Mouse (Mus musculus): ENCODE data around the gene Ano10.

Gene Ano10

DNA sequence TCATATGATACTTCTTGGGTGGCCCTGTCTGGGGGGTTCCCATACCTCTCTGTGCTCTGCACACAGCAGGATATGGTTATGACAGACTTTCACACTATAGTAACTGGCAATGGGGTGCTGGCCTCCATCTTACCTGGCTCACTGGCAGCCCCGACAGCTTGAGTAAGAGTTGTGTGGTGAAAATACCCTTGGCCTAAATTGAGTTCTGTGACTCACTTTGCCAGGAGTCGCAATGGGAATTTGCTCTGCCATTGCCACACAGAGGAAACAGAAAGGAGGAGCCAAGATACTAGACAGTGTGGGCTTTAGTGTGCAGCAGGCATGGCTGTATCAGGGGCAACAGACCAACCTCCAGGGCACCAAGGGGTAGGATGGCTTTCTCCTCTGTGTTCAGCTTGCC is 4.0 kb downstream of the Ano10 start:
- no peak for DNase-seq (ENCODE audit: low read depth)

DNA sequence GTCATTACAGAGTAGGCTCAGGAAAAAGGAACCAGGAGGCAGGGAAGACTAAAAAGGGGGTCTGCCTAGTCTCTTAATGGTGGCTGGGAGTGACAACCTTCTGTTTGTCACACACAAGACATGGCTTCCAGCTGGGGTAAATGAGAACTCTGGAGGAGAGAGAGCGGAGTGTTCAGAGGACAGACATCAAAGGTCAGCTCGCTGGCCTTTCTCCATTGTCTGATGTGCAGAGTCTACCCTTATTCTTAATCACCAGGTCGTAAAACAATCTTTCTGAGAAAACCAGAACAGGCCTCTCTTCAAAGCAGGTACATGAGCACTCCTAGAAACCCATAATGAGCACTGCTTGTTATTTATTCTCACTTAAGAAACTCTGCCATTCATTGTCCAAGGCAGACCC is 5.8 kb downstream of the Ano10 start:
- DNase-seq (ENCODE audit: low read depth): no peak

DNA sequence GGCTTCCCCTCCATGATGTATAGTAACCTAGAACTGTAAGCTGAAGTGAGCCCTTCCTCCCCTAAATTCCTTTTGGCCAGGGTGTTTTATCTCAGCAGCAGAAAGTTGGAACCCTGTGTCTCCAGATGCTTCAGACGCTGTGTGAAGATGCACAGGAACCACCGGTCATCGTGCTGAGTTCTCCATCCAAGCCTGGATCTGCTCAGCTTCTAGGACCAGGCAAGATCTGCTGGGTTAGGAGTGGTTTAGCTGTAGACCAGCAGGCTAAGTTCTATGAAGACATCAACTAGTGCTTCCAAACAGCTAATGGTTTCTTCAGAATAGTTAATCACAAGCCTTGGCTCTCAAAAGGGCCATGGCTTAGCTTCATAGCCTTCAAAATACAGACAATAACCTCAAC is 6.7 kb downstream of the Ano10 start:
- DNase-seq (ENCODE audit: low read depth): no peak

DNA sequence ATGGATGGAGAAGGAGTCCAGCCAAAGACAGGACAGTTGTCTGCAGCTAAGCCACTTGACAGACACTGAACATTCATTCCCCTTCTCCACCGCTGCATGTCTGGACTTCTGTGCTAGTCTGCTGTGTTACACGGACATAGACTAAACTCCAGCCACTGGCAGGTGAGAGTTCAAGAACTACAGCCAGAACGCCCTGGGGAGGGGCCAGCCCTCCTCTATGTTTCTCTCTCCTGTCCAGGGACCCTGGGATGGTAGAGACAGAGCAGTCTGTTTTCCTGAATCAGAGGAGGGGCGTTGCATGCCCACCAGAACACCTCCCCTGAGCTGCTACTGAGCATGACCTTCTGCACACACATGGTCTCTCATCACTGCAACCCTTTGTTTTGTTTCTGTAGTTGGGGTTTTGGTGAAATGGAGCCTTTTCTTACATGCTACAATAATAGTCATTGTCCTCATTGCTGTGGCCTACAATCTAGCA is 8.4 kb downstream of the Ano10 start:
- no peak for DNase-seq (ENCODE audit: low read depth)

DNA sequence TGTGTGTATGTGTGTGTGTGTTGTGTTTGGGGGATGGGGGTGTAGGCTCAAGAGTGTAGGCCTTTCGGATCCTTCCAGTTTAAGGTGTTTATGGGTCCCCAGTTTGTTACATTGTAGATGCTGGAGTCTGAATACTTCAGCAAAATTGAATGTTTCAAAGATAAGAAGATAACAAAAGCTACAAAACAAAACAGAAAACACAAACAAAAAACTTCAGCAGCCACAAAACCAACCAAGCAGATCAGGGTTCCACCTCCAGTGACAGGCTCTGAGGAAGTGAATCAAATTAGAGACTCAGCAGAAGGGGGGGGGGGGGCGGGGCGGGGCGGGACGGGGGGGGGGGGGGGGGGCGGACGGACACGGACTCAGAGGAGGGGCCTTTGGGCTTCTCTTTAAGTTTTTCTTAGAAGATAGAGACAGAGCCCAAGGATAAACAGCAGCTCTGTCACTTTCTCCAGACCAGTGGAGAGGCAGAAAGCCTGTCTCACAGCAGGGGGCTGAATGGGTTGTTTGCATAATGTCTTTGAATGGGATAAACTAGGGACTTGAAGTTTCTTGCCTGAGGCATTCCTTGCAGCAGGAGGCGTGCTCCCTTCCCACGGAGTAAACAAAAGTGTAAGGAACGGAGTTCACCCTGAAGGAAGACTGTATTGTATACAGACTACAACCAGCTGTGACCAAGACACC is 8.9 kb downstream of the Ano10 start:
- no peak for DNase-seq (ENCODE audit: low read depth)

DNA sequence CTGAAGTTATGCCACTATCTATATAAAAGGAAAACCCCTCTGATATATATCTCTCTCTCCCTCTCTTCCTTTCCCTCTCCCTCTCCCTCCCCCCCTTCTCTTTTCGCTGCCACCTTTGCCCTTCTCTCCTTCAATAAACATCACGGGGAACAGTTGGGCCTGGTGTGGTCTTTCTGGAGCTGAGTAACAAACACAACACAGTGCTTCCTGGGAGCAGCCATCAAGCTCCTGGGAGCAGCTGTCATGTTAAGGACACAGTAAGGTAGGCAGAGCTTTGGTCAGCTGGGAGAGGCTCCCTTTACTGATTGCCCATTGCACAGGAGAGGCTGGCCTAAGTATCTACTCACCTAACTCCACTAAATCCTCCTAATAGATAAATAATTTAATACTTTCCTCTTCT is 9.5 kb downstream of the Ano10 start:
- no peak for DNase-seq (ENCODE audit: low read depth)

DNA sequence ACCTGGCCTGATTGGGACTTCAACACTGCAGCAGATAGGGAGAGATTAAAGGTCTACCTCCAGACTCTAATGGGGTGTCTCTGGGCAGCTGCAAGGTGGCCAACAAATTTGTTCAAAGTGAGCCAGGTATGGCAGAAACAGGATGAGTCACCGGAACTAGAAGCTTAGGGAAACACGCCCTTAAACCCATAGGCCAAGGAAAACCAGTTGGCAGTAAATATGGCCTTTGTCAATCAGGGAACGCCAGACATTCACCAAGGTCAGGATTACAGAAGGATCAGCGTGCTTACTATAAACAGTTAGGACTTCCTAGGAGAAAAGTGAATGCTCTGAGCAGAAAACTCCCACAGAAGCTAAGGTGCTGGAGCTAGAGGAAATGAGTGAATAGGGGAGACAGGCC is 13.2 kb downstream of the Ano10 start:
- DNase-seq (ENCODE audit: low read depth): no peak

DNA sequence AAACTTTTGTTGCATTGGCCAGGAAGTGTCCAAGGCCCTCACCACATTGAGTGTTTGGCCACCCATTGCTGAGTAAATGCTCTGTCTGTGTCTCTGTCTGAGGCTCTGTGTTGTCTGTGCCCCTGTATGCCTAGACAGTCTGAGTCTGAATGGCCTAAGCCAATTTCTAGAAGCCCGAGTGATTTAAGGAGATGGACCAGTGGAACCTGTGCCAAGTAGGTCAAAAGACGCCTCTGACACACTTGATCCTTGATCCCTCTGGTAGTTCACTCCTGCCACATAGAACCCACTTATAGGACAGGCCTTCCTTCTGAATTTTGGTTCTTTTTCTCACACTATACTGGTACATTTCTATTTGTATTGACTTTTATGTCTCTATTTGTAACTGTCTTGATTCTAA is 17.6 kb downstream of the Ano10 start:
- DNase-seq (ENCODE audit: low read depth): no peak

DNA sequence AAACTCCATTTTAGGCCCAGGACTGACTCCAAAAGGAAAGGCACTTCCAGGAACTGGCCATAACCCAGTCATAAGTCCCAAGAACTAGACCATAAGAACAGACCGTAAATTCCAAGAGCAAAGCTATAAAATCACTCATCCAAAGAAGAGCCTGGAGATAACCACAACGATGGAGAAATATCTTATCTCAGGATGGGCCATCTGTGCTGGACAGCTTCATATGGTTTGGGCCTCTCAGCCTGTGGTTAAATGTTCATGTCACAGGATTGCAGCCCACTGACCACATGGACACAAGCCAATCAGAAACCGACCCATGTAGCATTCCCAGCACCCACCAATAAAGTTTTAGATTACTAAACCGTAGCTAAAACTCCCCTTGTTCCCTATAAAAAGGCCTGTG is 18.1 kb downstream of the Ano10 start:
- DNase-seq (ENCODE audit: low read depth): peak; percentile 8

DNA sequence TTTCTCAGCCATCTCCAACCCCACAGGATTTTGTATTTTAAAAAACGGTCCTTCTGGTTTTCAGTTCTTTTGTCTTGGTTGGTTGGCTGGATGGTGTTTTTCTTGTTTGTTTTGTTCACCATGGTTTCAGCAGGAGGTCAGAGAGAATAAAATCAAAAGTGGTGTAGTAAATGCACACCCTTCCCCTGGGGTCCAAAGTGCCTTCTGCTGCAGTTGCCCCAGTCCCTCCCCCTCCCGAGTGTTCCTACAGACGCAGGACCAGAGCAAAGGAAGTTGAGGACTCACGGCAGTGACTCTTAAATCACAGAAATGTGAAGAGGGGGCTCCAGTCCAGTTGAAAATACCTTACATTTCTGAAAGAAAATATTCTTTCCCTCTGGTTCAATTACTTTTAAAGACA is 19.9 kb downstream of the Ano10 start:
- DNase-seq (ENCODE audit: low read depth): no peak

DNA sequence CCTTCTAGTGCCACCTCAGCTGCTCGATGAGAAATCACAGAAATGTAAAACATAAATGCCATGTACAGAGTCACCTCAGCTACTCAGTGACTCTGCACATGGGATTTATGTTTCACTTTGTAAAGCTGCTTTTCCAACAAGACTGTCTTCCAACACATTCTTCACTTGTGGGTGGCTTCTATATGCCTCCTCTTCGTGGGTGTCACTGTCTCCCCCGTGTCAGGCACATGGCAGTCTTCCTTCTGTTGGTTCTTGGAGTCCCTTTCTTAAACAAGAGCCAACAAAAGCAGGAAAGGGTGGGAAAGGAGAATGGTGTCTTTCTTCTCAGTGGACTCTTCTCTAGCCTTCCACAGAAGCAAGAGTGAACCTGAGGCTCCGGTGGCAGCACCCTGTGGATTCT is 20.3 kb downstream of the Ano10 start:
- no peak for DNase-seq (ENCODE audit: low read depth)

DNA sequence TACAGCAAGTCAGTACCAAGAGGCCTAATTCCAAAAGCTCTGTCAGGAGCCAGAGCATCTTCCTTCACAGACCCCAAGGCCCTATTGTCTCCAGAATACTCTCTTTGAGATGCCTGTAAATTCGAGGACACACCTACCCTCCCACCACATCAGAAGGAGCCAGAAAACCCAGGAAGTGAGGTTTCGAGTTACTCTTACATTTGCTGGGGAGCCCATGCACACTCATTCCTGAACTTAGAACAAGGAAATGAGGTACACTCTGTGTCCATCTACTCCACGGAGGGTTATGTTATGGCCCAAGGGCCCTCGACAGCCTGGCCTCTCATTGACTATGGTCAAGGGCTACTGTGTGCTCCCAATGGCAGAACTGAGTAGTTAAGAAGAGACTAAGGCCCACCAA is 22.4 kb downstream of the Ano10 start:
- DNase-seq (ENCODE audit: low read depth): no peak

DNA sequence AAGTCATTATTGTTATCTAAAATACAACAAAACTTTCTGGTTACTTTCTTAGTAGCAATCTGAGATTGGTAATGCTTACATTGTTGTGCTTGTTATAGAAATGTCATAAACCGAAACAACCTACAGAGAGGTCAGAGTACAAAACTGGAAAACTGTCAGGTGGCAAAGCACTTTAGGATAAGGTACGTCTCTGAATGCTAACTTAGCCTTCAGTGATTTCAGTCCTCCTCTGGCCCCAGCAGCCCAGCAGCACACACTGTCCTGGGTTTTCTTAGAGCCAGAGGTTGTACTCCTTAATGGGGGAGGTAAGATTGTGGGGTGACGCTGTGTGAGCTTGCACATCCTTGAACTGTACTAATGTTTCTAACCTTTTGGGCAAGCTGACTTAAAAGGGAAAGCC is 22.9 kb downstream of the Ano10 start:
- no peak for DNase-seq (ENCODE audit: low read depth)

DNA sequence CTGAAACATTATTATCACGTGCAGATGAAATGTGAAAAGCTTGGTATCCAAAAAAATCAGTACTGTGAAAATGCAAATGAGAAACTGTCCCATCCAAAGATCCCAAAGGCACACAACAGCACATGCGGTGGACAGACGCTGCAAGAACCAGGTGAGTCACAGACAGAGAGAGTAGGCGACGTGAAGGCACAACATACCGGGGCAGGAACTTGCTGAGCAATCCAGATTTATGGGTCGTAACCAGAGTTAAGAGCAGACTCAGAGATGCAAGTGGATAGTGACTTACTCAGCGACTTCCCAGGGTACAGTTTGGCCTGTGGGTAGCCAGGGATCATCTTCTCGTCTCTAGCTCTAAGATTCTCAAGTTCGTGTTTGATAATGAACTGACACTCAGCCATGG is 23.3 kb downstream of the Ano10 start:
- DNase-seq (ENCODE audit: low read depth): no peak

DNA sequence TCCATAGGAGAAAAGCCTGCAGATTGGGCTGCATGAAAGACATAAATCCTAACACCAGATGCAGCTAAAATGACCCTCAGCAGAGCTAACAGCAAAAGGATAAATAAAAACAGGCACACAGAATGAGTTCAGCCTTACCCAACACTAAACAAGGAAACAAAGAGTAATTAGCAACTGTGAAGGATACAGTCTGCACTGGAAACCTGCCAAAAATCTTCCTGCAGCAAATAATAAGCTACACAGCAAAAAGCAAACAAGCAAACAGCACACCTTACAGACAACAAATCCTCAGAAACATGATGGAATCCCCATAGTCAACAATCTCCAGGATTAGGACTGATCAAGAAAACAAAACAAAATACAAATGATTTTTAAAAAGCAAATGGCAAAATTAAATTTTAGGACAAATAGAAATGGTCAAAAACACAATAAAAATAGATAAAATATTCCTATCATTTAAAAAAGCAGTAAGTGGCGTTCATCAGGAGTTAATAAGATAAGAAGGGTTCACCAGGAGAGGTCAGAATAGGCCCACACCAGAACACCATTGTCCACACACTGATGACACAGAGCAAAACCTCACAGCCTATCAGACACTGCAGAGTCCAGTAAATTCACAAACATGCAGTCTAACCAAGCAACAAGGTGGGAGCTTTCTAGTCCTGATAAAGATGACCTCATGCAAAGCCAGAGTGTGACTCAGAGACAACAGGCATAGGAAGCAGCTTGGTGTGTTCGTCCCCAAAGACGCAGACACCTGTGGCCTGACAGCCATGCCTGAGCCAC is 24.8 kb downstream of the Ano10 start:
- peak; percentile 15 for DNase-seq (ENCODE audit: low read depth)

DNA sequence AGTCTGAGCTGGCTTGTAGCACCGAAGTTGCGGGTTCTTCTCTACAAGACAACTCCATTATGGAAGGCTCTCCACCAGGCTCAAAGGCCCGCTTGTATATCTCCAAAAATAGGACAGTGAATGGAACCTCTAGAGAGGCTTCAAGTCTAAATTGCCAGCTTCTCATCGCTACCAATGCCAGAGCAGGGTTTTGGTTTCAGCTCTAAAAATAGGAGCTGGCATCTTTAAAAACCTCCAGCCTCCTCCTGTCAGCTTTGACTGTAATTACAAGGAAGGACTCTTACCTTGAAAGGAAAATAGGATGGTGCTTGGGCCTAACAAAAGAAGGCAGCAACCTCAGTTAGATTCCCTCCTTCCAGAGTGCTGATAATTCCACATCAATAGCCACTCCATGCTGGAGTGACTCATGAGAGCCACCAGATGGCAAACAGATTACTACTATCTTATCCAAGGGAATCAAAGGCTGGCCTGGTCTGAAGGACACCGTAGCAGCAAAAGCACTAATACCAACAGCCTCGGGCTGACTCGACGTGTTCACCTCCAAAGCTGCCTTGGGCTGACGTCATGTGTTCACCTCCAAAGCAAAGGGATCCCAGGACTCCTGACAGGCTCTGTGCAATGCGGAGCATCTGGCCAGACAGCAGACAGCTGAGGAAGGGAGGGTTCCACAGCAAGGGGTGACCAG is 28.6 kb downstream of the Ano10 start:
- no peak for DNase-seq (ENCODE audit: low read depth)

DNA sequence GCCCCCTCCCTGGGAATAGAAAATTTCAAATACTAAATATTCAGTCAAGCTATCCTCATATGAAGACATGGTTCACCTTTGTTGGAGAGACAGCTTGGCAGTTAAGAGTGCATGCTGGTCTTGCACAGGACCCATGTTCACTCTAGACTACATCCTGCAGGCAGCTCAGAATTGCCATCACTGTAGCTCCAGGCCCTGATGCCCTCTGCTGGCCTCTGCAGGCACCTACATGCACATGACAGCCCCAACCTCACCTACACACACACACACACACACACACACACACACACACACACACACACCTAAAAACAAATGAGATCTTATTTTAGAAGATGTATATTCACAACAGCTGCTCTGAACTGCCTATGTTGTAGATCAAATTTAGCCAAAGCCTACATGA is 31.1 kb downstream of the Ano10 start:
- peak; percentile 20 for DNase-seq (ENCODE audit: low read depth)

DNA sequence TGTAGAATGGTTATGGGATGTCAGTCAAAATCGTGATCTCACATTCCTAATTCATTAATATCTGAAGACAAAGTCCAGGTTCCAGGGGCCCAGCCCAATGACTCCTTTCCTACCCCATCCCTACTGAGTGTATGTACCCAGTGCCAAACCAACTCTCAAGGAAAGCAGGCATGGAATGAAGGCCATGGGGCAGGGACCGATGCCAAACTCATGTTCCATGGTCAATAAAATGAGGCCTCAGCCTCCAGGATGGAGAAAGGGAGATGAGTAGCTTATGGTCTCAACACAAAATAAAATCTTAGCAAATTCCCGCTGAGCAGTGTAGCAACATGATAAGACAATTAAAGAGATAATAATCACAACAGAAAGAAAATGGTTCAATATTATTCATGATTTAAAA is 39.8 kb downstream of the Ano10 start:
- no peak for DNase-seq (ENCODE audit: low read depth)

DNA sequence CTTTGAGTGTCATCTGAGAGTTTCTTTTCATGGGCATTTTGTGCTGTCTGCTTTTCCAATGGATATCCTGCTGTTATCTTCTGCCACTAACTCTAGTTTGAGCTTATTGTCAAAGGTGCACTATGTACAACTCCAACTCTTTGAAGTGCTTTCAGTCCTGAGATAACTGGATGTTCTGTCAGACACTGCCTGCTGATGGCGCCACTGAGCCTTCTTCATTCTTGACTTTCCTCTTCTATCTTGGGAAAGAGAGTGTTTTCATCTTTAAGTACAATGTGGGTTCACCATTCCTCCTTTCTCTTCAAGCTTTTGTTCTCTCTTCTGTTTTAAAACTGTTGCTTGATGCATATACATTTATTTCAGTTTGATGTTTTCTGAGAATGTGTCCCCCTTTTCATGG is 42.1 kb downstream of the Ano10 start:
- DNase-seq (ENCODE audit: low read depth): no peak

DNA sequence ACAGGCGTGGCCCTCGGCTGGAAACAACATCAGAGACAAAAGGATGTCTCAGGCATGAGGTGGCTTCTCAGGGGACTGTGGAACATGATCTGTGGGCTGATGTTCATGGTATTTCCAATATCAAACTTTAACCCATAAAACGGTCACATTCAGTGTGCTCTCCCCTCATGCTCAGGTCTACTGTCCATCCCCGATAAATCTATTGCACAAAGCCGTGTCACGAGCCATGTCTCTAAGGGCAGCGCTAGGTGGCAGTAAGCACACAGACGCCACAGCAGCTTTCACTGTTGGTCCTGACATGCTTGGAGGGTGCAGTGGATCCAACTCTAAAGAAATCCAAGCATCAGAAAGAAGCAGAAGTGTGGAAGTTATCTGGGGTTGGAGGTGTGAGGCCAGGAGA is 46.1 kb downstream of the Ano10 start:
- peak; percentile 61 for DNase-seq (ENCODE audit: low read depth)

DNA sequence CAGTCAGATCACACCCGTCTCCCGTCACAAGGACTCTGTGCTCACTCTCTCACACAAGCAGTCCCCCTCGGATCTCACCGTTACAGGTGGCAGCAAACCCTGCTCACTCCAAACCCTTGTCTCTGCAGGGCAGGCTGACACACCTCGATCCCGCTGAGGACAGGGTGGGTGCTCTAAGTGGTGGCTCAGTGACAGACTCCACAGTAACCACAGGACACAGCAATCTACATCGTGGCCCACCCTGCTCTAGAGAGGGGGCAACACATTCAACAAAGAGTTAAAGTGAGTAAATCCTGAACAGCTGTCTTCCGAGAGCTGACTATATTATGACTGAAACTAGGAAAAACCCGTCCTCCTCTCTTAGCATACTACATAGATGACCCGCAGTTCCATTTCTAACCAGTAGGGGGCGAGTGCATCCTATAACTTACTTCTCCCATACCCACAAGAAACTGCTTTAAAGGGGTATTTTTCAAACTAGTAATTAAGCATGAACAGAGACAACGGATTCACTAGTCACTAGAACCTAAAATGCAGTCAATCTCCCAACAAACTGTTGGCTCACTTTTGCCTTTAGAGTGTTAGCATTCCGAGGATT is 46.7 kb downstream of the Ano10 start:
- peak; percentile 73 for DNase-seq (ENCODE audit: low read depth)

DNA sequence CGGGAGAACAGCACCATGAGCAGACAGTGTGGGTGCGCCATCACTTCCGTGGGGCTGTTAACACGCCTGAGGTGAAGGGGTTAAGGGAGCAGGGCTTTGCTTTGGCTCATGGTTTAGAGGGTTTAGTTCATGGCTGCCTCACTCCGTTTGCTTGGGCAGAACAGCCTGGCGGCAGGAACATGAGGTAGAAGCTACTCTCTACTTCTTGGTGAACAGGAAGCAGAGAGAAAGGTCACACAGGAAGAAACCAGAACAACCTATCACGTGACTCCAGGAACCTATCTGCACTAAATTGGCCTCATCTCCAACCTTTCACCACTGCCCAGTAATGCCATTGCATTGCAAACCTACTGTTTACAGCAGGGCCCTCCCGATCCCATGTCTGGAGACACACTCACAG is 48.3 kb downstream of the Ano10 start:
- DNase-seq (ENCODE audit: low read depth): no peak

DNA sequence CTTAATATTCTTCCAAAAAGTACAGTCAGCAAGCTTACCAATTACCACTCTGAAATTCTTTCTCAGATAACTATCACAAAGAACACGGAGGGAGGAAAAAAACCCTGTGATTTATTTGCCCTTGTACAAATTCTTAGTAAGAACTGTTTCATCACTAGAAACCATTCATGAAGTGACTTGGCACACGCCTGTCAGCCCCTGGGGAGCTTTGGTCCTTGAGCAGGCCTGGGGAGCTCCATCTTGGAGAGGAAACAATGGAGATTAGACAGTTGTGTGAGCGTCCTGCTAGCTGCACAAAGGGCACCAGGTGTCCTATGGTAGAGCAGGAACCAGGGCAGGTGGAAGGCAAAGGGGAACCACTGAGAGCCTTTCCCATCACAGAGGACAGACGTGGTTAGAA is 48.8 kb downstream of the Ano10 start:
- DNase-seq (ENCODE audit: low read depth): no peak

All from 416B (cell line).